Mouse (Mus musculus) heart, embryonic 16.5 days (tissue): ENCODE results near the gene Zbtb1. TPM values are rescaled to one million over a fixed set of nuclear protein-coding genes. Genes with fewer than 3 reads are reported as not detected.

Source experiments
- ATAC-seq: fragments of 200-750 bp; cut with Nextera tagmentation; replicated peaks from 2 replicates; pipeline ENCODE4 v1.8.0; 2017; ENCODE audit warnings: moderate number of reproducible peaks; ENCODE audit not compliant: insufficient read depth, low FRiP score; ENCODE audit errors: extremely low read depth
- H3K27ac ChIP-seq: fragments of 300-500 bp; sonication (generic); 2 replicates; pipeline ENCODE4 v1.5.1; 2014; ENCODE audit warnings: mild to moderate bottlenecking, low read length, control low read depth, moderate library complexity
- H3K27me3 ChIP-seq: fragments of 300-500 bp; sonication (generic); 2 replicates; pipeline ENCODE4 v1.6.1; 2014; ENCODE audit warnings: low read length, mixed read lengths; ENCODE audit not compliant: control insufficient read depth, insufficient read depth
- H3K36me3 ChIP-seq: fragments of 300-500 bp; sonication (generic); 2 replicates; pipeline ENCODE4 v1.6.1; 2014; ENCODE audit not compliant: control insufficient read depth, insufficient read depth
- H3K4me1 ChIP-seq: fragments of 300-500 bp; sonication (generic); 2 replicates; pipeline ENCODE4 v1.6.1; 2014; ENCODE audit warnings: low read length, mixed read lengths; ENCODE audit not compliant: control insufficient read depth, insufficient read depth
- H3K4me2 ChIP-seq: fragments of 300-500 bp; sonication (generic); 2 replicates; pipeline ENCODE4 v1.6.1; 2014; ENCODE audit warnings: low read depth, mild to moderate bottlenecking, control low read depth, low read length
- H3K4me3 ChIP-seq: fragments of 300-500 bp; sonication (generic); 2 replicates; pipeline ENCODE4 v1.5.1; 2014; ENCODE audit warnings: mild to moderate bottlenecking, control low read depth, low read length
- H3K9ac ChIP-seq: fragments of 300-500 bp; sonication (generic); 2 replicates; pipeline ENCODE4 v1.6.1; 2014; ENCODE audit warnings: low read length, control low read depth
- H3K9me3 ChIP-seq: fragments of 300-500 bp; sonication (generic); replicated peaks from 2 replicates; pipeline ENCODE4 v1.6.1; 2016; ENCODE audit warnings: low read length; ENCODE audit not compliant: control insufficient read depth
- WGBS: fragments of 180-500 bp; shearing (Covaris S2); extraction: QIAGEN DNeasy Blood & Tissue Kit; methylation state at CpG from one replicate; pipeline ENCODE4 v1.1.7; 2014; 5-methylcytosine and 5-hydroxymethylcytosine counted together
- polyA plus RNA-seq: library from polyadenylated mRNA; unstranded; fragments of >200 nt; fragmentation: Nextera tagmentation; extraction: Ambion mirVana; gene quantifications from 2 replicates; pipeline ENCODE4 v1.2.1, GENCODE M21; 2015

The Zbtb1 gene
- polyA plus RNA-seq, 1 experiment from 2014 or later: 7.5 TPM

- Histone ChIP-seq H3K9ac (no peak overlapping the region), H3K9me3 (no peaks in the 10 kb centered on the region), H3K4me3 (no peak overlapping the region), H3K27me3 (no peaks in the 10 kb centered on the region), H3K27ac (no peak overlapping the region), H3K36me3 (peaks cover 3% of the 10 kb centered on the region; the same call in 1 of the 2 replicates), H3K4me2 (no peak overlapping the region), H3K4me1 (0 out of 2 replicates have a peak, but pooled peaks cover 3% of the 10 kb centered on the region)
- no peak for ATAC-seq
- 3% methylated on average over 4 of the region's 4 CpGs for WGBS
Observed at GRCm38 (mm10) chr12:76341080-76341479, 29.0 kb upstream of the Zbtb1 start.

GRCm38 (mm10) chr12:76345759-76346455, 24.2 kb upstream of the Zbtb1 start:
- H3K9me3 ChIP-seq: no peaks in the 10 kb centered on the region

DNA sequence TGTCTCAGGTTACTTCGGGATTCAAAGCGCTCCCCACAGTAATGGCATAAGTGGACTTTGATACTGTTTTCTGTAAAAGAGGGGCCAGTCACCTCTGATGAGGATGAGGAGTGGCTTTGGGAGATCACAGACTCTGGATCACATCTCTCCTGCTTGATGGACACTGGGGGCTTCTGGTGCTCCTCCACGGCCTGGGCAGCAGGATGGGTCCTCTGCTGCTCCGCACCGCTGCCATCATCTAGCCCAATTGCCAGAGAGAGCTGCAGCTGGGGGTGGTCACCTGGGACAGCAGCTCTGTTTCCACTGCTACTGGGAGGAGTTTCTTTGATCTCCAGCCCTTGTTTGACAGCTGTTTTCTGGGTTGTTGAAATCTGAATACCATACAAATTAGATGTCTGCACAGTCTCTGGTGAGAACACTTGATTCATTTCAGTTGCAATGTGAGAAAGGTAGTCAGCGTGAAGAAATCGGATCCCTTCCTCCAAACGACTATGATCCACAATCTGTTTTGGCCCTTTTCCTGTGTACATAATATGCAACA, 20.3 kb upstream of the Zbtb1 start:
- Histone ChIP-seq H3K27me3 (no peaks in the 10 kb centered on the region), H3K9me3 (no peaks in the 10 kb centered on the region), H3K4me2 (no peak overlapping the region), H3K4me3 (no peak overlapping the region), H3K27ac (no peak overlapping the region), H3K9ac (no peak overlapping the region), H3K4me1 (no peaks in the 10 kb centered on the region), H3K36me3 (peaks cover 13% of the 10 kb centered on the region)
- ATAC-seq: no peak
- WGBS: 69% methylated on average over 8 of the region's 8 CpGs

More at GRCm38 (mm10) chr12:76345759-76346455, 24.2 kb upstream of the Zbtb1 start:
- H3K36me3 ChIP-seq: peaks cover 8% of the 10 kb centered on the region
- no peak overlapping the region for H3K4me3 ChIP-seq
- H3K27me3 ChIP-seq: no peaks in the 10 kb centered on the region
- no peak overlapping the region for H3K4me2 ChIP-seq
- H3K9ac ChIP-seq: no peak overlapping the region
- ATAC-seq: 0 out of 2 replicates have a peak, but pooled peaks have one; percentile 37
- H3K4me1 ChIP-seq: no peaks in the 10 kb centered on the region
- H3K27ac ChIP-seq: no peak overlapping the region
- 79% methylated on average over 6 of the region's 6 CpGs for WGBS

GRCm38 (mm10) chr12:76360868-76361267, 9.2 kb upstream of the Zbtb1 start:
- peaks cover 4% of the 10 kb centered on the region; the same call in 1 of the 2 replicates for H3K36me3 ChIP-seq
- no peaks in the 10 kb centered on the region for H3K9me3 ChIP-seq
- no peaks in the 10 kb centered on the region for H3K27me3 ChIP-seq
- peaks cover 6% of the 10 kb centered on the region; the same call in 1 of the 2 replicates for H3K4me1 ChIP-seq
- ATAC-seq: no peak
- no peak overlapping the region for H3K27ac ChIP-seq
- H3K9ac ChIP-seq: no peak overlapping the region
- no peak overlapping the region for H3K4me2 ChIP-seq
- WGBS: 90% methylated on average over 1 of the region's 1 CpGs
- no peak overlapping the region for H3K4me3 ChIP-seq

- Histone ChIP-seq H3K4me2 (no peak overlapping the region), H3K4me3 (no peak overlapping the region), H3K27ac (peak overlapping the region; percentile 15), H3K4me1 (peaks cover 12% of the 10 kb centered on the region), H3K27me3 (no peaks in the 10 kb centered on the region), H3K36me3 (peaks cover 4% of the 10 kb centered on the region; the same call in 1 of the 2 replicates), H3K9ac (no peak overlapping the region), H3K9me3 (no peaks in the 10 kb centered on the region)
- ATAC-seq: no peak
- WGBS: 46% methylated on average over 9 of the region's 9 CpGs
Observed at GRCm38 (mm10) chr12:76361405-76362302, 8.4 kb upstream of the Zbtb1 start.

DNA sequence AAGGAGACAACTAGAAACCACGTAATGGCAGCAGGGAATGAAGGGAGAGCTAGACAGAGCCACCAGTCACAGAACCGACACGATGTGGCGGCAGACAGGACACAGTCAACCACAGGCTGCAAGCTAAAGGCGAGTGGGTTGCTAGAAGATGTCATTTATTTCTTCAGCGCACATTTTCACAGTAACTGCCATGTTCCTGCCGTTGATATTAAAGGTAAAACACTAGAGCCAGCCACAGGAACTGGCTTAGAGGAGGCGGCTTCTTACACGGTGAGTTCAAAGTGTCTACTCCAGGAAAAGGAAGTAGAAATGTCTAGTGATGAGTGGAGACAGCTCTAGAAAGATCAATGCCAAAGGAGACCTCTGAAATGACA, 7.8 kb upstream of the Zbtb1 start:
- H3K36me3 ChIP-seq: peaks cover 4% of the 10 kb centered on the region; the same call in 1 of the 2 replicates
- WGBS: 73% methylated on average over 9 of the region's 9 CpGs
- no peaks in the 10 kb centered on the region for H3K27me3 ChIP-seq
- H3K4me2 ChIP-seq: no peak overlapping the region
- no peak overlapping the region for H3K9ac ChIP-seq
- H3K27ac ChIP-seq: peak overlapping the region; percentile 15; the same call in 1 of the 2 replicates
- H3K4me3 ChIP-seq: no peak overlapping the region
- peaks cover 18% of the 10 kb centered on the region for H3K4me1 ChIP-seq
- no peaks in the 10 kb centered on the region for H3K9me3 ChIP-seq
- no peak for ATAC-seq

- H3K9me3 ChIP-seq: no peaks in the 10 kb centered on the region
- ATAC-seq: no peak
Observed at GRCm38 (mm10) chr12:76366276-76366675, 3.8 kb upstream of the Zbtb1 start.

GRCm38 (mm10) chr12:76367096-76367995, 2.7 kb upstream of the Zbtb1 start:
- Histone ChIP-seq H3K4me1 (peaks cover 40% of the 10 kb centered on the region), H3K9me3 (no peaks in the 10 kb centered on the region), H3K27ac (peak overlapping the region; percentile 99), H3K27me3 (no peaks in the 10 kb centered on the region), H3K9ac (peak overlapping the region; percentile 64), H3K4me2 (peak overlapping the region; percentile 83), H3K4me3 (peak overlapping the region; percentile 91), H3K36me3 (no peaks in the 10 kb centered on the region)
- 19% methylated on average over 14 of the region's 14 CpGs for WGBS
- ATAC-seq: no peak

More at GRCm38 (mm10) chr12:76366276-76366675, 3.8 kb upstream of the Zbtb1 start:
- Histone ChIP-seq H3K9ac (no peak overlapping the region), H3K4me3 (no peak overlapping the region), H3K36me3 (no peaks in the 10 kb centered on the region), H3K4me1 (peaks cover 33% of the 10 kb centered on the region), H3K27me3 (no peaks in the 10 kb centered on the region), H3K4me2 (no peak overlapping the region), H3K27ac (no peak overlapping the region; the same call in 1 of the 2 replicates)
- 84% methylated on average over 3 of the region's 3 CpGs for WGBS
